Mouse (Mus musculus): ENCODE measurements around the gene Plekha7.

Plekha7 gene

GRCm38 (mm10) chr7:116220103-116220707 is 88.0 kb downstream of the Plekha7 start:
- no peak for DNase-seq

- DNase-seq = no peak
Observed at GRCm38 (mm10) chr7:116217747-116218146, 90.4 kb downstream of the Plekha7 start.

GRCm38 (mm10) chr7:116211904-116212303 is 96.3 kb downstream of the Plekha7 start:
- no peak for DNase-seq

- DNase-seq = no peak
Observed at GRCm38 (mm10) chr7:116209926-116210631, 98.1 kb downstream of the Plekha7 start.

GRCm38 (mm10) chr7:116208880-116209279 is 99.3 kb downstream of the Plekha7 start:
- no peak for DNase-seq

- no peak for DNase-seq
Observed at GRCm38 (mm10) chr7:116206806-116207571, 101.2 kb downstream of the Plekha7 start.

GRCm38 (mm10) chr7:116205451-116205850 is 102.7 kb downstream of the Plekha7 start:
- no peak for DNase-seq

- no peak for DNase-seq
Observed at GRCm38 (mm10) chr7:116202033-116202681, 106.0 kb downstream of the Plekha7 start.

- no peak for DNase-seq
Observed at GRCm38 (mm10) chr7:116200951-116201351, 107.2 kb downstream of the Plekha7 start.

- DNase-seq = no peak
Observed at GRCm38 (mm10) chr7:116200544-116200943, 107.6 kb downstream of the Plekha7 start.

- DNase-seq = no peak
Observed at GRCm38 (mm10) chr7:116198902-116199301, 109.3 kb downstream of the Plekha7 start.

GRCm38 (mm10) chr7:116198407-116198806 is 109.8 kb downstream of the Plekha7 start:
- peak; percentile 53 for DNase-seq

GRCm38 (mm10) chr7:116196974-116197679 is 111.0 kb downstream of the Plekha7 start:
- no peak for DNase-seq

GRCm38 (mm10) chr7:116194996-116195395 is 113.2 kb downstream of the Plekha7 start:
- no peak for DNase-seq

- DNase-seq = no peak
Observed at GRCm38 (mm10) chr7:116192966-116193365, 115.2 kb downstream of the Plekha7 start.

GRCm38 (mm10) chr7:116192096-116192595 is 116.0 kb downstream of the Plekha7 start:
- no peak for DNase-seq

- no peak for DNase-seq
Observed at GRCm38 (mm10) chr7:116191138-116191537, 117.0 kb downstream of the Plekha7 start.

GRCm38 (mm10) chr7:116189708-116190107 is 118.5 kb downstream of the Plekha7 start:
- DNase-seq = no peak

- no peak for DNase-seq
Observed at GRCm38 (mm10) chr7:116188391-116188790, 119.8 kb downstream of the Plekha7 start.

- DNase-seq = no peak
Observed at GRCm38 (mm10) chr7:116187521-116187920, 120.7 kb downstream of the Plekha7 start.

GRCm38 (mm10) chr7:116186847-116187246 is 121.3 kb downstream of the Plekha7 start:
- no peak for DNase-seq

GRCm38 (mm10) chr7:116186156-116186555 is 122.0 kb downstream of the Plekha7 start:
- no peak for DNase-seq
